Mouse (Mus musculus): ENCODE data around the gene Sp1.

DNA sequence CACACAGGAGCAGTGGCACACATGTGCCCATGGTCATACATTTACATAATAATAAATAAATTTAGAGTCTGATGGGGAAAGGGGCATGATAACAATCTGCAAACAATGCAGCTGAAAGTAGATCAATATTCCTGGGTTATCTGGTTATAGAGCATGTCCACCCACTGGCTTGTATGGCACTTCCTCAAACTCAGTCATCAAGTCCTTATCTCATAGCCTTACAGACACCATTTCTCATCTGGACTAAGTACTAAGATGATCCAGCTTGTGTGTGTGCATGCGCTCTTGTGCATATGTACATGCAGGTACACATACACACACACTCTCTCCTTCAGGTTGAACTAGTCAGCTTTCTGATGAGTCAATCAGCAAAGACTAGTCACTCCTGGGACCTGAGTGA lies 41.3 kb upstream of the Sp1 start:
- TF ChIP-seq EP300 (IDR thresholded peaks at IDR 0.05; ENCODE audit: low read depth) (no peak), CTCF (IDR thresholded peaks at IDR 0.05; ENCODE audit: low read depth) (no peak)

Data from heart, postnatal 0 days (tissue).